Mouse (Mus musculus) kidney, postnatal 14 days (tissue): ENCODE results near the gene Cspg4.
A peak's percentile ranks its signal among the peaks of the same experiment; 100 is the strongest.

Experiments
- DNase-seq: peaks from one replicate; pipeline ENCODE4 v3.0.0; 2022; ENCODE audit warnings: mixed read lengths

Cspg4 gene

DNA sequence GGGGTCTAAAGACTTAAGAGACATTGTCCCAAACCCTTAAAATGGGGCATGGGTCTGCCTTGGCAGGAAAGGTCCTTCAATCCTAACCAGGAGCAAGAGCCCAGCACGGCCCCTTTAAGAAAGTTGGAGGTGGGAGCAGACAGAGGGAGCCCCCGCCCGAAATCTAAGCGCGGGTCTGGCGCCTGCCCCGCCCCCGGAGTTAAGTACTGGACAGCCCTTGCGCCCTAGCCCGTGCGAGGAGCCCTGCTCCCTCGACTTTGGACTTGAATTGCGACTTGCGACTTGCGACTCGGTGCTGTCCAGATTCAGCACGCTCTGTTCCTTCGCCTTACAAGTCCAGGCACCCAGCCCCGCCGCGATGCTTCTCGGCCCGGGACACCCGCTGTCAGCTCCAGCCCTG, at the start of gene Cspg4:
TSS of gene Cspg4 (plus strand) at position 202 of the 400 bp plus-strand sequence.
- peak; percentile 91 for DNase-seq

DNA sequence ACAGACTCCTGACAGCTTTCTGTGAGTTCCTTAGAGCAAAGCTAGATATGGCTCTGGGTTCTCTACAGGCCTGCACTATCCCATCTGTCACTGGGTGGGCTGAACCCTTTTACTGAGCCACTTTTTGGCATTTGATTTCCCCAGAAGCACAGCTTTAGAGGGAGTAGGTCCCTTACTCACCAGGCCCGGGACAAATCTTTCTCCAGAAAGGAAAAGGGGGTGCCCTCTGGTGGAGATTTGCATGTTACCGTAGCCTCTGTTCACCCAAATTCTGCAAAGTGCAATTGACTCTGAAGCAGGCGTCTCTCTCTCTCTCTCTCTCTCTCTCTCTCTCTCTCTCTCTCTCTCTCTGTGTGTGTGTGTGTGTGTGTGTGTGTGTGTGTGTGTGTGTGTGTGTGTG, 39.9 kb upstream of the Cspg4 start:
- DNase-seq, result peak; percentile 35

DNA sequence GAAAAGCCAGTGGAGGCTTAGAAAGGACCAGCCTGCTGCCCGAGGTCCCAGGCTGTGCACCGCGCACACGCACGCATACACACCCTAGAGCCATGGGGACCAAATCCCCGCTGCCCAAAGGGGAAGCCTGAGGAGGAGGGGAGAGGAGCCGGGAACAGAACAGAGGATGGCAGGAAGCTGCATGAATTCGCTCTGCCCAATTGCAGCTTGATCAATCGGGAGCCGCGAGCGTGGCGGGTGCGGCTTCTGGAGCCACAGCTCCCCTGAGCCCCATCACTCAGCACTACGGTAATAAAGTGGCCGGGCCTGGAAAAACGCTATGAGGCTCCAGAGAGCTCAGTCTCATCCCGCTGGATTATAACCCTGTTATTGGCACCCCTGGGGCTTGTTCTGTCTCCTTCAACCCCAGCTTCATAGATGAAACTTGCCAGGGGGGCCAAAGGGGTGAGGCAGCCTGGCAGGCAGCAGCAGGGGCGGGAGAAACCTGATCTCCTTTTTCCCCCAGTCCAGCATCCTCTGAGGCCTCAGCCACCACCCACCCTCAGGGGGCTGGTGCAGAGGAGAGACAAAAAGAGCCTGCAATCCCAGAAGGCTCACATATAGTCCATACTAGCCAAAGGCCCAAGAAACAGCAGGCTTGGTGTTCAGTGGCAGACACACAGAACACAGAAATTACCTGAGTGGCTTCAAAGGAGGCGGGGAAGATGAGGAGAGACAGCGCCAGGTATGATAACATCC, 39.2 kb upstream of the Cspg4 start:
- no peak for DNase-seq

DNA sequence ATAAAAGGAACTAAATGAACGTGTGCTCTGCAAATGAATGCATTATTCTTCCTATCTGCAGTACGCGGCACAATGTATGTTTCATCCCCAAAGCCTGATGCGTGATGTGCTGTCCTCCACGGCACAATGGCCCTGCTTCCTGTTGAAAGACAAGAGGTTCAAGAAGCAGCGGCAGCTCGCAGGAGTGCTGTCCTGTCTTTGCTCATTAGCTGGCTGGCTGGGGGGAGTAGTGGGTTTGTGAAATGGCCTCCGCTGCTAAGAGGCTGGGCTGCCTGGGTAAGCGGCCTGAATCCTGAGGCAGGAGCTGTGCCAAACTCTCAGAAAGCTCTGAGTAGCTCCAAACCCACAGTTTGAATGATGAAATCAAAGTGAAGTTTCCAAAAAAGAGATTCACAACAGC, 36.7 kb upstream of the Cspg4 start:
- no peak for DNase-seq

DNA sequence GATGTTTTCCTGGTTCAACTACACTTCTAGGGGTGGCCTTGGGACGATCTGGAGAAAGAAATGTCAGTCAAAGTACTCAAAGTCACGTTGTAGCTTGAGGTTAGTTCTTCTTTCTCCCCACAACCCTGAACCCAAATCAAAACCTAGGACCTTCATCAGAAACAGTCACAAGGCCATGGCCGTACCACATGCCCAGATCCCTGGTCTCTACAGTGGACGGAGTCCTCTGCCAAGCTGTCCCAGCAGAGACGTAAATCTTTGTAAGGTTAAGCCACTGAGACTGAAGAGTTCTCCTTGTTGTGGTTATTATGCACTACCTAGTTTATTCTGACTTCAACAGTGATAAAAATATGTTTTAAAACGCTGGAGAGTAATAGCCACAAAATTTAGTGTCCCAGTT, 36.0 kb upstream of the Cspg4 start:
- no peak for DNase-seq

DNA sequence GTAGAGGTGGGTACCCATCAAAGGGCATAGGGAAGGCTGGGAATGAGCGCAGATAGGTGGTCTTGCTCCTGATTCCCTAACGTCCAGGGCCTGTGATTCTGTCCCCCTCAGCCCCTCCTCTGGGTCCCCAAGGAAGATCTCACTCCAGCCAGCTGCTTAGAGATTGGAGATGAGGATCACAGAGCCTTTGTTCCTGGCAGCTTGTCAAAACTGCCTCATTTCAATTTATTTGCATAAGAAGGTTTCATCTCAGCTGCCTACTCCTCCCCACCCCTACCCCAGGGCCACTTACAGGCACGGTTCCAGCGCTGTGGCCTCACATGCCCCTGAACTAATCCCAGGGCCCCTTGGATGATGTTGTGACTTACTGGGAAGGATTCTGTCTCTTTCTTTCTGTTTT, 34.7 kb upstream of the Cspg4 start:
- DNase-seq, result peak; percentile 54

DNA sequence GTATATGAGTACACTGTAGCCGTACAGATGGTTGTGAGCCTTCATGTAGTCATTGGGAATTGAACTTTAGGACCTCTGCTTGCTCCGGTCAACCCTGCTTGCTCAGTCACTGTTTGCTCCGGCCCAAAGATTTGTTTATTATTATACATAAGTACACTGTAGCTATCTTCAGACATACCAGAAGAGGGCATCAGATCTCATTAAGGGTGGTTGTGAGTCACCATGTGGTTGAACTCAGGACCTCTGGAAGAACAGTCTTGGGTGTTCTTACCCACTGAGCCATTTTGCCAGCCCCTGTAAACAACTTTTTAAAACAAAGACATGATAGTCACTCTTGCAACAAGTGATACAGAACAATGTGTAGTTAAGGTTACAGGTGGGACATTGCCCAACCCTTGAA, 32.9 kb upstream of the Cspg4 start:
- no peak for DNase-seq

DNA sequence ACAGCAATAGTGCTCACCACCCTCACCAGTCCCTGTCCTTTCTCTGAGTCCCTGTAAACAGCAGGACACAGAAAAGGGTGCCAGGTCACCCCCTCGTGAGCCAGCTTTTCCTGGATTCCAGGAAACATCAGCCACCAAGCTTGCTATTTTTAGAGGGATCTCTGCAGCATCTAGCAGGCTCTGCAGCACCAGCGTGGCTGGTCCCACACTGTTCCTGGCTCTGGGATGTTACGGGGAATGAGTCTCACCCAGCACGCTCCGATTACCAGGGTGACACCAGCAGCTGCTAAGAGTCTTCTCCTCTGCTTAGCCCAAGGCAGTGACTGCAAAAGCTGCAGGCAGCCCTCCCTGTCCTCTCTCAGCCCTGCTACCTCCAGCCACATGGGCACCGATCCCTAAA, 31.9 kb upstream of the Cspg4 start:
- no peak for DNase-seq

DNA sequence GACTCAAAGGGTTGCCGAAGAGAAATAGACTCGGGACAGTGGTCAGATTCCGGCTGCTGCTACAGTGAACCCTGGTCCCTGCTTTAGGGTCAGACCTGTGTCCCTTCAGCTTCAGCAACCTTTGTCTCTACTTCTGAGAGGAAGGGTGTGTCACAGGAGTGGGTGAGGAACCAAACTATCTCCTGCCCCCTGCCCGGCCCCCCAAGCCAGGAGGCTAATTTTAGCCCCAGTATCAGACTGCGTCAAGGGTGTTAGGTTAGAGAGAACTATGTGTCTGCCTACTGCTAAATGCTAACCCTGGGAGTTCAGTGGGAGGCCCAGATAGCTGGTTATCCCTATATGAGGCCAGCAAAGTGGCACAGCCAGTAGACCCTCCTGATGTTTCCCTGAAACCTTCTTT, 29.7 kb upstream of the Cspg4 start:
- no peak for DNase-seq

DNA sequence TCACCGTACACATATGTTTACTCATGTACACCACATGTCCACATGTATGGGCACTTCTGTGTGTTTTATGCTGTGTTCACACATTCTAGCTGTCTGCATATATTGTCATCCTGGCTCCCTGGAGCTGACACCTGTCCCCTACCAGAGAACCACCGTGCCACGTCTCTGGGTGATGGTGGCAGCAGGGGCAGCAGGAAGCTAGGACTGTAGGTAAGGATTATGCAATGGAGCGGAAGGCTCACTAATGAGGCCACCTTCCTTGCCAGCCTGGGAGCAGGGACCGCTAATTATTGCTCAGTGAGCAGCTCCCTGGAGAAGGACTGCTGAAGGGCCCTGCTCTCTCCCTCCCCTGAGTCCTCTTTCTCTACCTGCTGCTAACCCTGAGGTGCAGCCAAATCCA, 24.1 kb upstream of the Cspg4 start:
- no peak for DNase-seq

DNA sequence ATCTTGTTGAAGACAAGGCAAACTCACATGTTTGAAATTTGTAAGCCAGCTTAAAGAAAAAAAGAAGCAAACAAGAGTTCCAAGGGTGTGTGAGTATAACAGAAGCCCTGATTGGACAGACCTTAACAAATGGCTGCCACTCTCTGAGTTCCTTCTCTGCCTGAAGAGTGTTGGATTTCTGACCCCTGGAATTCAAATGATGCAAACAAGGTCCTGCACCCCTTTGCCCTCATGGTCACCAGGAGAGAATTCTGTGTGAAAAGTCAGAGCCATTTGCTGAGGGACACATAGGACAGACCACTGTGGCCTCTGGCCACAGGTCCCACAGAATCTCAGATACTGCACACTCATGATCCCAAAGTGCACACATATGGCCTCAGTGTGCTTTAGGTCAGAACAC, 23.0 kb upstream of the Cspg4 start:
- DNase-seq, result no peak

DNA sequence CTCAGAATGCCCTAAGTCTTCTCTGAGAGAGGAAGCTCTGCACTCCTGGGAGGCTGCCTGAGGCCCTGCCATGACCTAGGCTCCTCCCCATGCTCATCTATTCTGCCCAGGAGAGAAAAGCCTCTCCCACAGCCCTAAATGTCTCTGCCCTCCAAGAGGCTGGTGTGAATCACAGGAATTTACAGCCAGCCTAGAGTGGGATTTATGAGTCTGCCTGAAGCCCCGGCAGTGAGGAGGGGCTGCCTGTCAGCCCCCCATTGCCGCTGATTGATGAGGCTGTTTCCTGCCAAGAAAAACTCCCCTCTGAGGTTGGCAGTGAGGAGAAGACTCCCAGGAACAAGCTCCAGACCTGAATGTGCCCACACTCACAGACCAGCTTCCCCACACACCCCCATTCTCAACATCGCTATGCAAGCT, 22.5 kb upstream of the Cspg4 start:
- DNase-seq, result no peak

DNA sequence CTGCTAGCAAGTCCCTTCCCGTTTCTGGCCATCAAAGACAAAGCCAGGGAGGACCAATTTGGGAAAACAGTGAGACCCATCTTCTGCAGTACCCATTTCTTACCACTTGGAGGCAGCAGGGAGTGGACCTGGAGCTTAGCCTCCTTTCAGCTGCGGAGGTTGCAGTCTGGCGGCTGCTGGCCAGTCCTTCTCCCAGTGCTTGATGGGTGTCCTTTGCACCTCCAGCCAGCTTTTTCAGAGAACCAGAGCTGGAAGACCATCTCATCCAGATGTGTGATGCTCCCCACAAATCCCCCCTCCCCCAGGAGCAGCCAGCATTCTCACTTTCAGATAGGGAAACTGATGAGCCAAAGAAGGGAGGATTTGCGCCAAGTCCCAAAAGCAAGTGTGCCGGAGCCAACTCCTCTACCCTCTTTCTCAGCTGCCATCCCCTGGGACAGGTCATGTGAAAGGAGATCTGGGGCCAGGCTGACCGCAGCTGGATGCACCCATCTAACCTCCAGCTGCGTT, 21.1 kb upstream of the Cspg4 start:
- peak; percentile 81 for DNase-seq

DNA sequence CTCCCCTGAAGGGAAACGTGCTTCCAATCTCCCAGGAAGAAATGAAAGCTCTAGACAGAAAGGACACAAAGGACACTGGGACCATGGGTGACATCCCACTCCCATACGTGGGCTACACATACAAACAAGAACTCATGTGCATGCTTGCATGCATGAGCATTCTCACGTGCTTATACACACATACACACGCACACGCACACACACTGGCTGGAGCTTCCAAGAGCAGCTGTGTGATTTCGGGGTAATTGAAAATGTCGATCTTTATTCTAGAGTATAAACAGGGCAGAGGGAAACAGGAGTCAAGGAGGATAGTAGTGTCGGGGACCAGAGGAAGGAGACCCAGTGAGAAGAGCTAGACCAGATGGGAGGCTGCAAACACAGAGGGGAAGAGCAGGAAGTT, 20.2 kb upstream of the Cspg4 start:
- no peak for DNase-seq

DNA sequence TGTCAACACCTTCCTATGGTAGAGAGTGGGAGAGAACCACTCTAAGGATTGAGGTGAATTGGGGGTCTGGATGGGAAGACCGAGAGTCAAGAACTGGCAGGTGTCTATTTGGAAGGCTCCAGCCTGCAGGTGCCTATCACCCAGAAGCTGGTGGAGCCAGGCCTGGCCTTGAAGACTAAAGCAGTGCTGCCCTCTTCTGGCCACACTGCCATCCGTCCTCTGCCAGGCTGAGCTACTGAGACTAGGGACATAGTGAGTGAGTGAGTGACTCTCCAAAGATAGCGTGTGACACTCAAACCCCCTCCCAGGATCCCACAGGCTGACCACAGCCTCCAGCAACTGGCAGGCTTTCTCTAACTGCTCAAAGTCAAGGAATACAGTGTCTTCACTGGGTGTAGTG, 17.3 kb upstream of the Cspg4 start:
- peak; percentile 81 for DNase-seq

DNA sequence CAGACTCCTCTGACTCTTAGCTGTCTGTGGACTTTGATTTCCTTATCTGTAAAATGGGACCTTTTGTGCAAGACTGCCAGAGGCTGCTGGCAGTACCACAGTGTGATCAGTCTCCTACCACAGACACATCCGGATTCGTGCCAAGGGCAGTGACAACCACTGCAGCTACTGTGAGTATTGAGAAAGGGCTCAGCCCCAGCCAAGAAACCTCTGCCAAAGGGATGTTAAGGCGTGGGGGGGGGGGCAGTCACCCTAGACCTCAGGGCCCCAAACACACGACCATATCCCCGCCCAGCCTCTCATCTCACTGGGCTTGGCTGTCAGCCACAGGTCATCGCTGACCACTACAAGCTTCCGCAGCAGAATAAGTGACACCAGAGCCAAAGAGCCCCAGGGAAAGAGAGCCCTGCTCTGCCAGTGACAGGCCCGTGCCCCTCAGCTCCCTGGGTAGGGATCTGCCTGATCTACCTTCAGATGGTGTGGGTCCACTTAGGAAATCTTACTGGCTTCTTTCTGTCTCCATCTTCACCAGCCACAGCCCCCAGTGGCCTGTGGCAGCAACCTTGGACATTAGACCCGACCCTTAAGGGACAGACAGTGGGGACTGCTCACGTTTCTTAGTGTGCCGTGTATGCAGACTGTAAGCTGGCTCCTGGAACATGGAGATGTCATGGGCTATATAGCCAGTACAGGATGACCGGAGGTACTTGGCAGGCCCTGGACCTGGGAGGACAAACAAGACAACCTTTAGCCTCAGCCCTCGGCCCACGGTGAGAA, 14.5 kb upstream of the Cspg4 start:
- DNase-seq, result peak; percentile 40

DNA sequence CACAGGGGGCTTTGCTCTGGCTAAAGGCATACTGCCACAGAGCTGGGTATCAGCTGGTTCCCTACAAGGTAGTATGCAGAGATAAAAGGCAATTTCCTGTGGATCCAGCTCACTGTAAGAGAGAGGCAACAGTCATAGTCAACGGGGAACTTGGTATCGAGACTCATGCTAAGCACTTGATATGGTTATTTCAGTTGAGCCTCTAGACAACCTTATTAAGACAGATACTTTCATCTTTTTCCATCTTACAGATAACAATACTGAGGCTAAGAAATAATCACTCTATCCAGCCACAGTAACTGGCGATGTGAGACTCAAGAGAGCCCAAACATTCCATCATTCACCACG, 14.0 kb upstream of the Cspg4 start:
- no peak for DNase-seq

DNA sequence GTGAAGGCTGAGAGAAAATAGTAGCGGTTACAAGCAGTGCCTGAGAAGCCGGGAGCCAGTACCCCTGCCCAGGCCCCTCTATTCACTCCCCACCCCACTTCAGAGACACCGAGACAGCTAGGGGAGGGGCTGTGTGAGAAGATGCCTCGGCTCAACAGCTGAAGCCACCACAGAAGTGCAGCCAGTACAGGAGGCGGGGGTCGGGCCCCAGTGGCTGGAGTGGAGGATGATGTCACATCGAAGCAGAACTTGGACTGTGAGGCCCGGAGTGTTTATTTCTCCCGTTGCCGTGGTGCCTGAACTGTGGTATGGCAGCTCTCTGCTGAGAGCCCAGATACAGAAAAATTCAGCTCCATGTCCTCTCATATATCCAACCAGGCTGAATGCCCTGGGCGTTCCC, 13.1 kb upstream of the Cspg4 start:
- DNase-seq, result no peak

DNA sequence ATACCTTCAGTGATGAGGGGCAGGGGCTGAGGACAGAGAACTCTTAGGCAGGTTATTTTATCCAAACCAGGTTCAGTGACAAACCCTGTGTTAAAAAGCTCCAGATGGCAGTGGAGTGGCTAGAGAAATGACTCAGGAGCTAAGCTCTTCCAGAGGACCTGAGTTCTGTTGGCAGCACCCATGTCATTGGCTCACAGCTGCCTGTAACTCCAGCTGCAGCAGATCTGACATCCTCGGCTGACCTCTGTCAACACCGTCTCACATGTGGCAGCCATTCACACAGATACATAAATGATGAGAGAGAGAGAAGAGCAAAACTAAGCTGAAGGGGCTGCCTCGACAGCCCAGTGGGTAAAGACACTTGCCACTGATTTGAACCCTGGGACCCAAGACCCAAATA, 7.4 kb upstream of the Cspg4 start:
- DNase-seq, result no peak

DNA sequence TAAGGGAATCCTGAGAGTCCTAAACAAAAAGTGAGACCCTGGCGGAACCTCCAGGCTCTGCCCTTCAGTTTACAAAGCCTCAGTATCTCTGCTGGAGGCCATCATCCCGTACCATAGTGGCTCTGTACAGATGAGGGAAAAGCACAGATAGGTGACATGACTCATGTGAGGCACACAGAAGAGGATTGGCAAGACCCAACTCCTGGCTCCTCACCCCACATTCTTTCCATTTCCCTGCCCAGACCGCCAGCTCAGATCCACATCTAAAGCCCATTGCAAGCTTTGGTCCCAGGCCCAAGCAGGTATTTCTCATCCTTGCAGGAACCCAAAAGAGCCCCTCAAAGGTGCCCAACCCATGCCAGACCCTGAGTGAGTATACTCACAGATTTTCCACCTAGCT, 4.8 kb upstream of the Cspg4 start:
- no peak for DNase-seq

DNA sequence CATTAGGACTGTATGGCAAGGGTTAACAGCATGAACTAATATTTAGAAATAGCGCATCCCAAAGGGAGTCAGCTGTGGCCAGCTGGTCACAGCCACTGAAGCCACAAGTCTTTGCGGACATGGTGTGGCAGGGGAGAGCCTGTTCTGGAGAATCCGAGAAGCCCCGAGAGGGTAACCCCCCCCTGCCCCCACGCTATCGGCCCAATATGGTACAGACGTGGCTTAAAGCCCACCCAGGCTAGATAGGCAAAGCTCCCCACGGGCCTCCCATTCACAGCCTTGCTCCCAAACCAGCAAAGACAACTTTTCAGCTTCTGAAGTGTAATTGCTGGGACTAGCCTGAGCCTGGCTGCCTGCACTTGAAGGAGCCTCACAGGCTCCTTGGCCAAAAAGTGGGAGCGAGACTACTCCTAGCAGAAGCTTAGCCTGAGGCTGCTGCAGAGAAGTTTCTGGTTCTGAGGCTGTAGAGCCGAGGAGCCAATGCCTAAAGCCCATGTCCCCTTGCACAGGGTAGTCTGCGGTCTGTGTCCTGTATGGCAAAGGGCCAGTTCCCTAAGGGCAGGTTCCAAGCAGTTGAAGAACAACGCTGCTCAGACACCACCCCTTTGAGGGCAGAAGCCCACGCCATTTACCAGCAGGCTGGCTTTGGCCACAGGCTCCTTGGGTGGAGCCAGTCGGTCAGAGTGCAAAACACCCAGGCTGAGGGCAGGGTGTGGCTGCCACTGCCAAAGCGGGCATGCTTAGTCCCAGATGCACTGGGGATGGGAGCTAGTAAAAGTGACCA, 4.2 kb upstream of the Cspg4 start:
- DNase-seq, result peak; percentile 57

DNA sequence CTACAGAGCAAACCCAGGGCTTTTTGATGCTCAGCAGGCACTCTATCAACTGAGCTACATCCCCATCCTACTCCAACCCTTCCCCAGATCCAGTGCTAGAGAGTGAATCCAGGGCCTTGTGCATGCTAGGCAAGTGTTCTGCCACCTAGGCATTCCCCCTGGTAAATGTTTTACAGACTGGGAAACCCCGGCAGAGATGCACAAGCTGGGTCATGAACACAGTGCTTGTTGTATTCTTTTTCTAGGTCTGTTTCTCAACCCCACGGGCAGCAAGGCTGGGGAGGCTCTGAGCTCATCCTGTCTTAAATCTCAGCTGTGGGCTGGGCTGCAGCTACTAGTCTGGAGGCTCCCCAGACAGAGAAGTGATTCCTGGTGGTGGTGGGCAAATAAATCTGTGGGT, 2.0 kb upstream of the Cspg4 start:
- DNase-seq, result peak; percentile 47

DNA sequence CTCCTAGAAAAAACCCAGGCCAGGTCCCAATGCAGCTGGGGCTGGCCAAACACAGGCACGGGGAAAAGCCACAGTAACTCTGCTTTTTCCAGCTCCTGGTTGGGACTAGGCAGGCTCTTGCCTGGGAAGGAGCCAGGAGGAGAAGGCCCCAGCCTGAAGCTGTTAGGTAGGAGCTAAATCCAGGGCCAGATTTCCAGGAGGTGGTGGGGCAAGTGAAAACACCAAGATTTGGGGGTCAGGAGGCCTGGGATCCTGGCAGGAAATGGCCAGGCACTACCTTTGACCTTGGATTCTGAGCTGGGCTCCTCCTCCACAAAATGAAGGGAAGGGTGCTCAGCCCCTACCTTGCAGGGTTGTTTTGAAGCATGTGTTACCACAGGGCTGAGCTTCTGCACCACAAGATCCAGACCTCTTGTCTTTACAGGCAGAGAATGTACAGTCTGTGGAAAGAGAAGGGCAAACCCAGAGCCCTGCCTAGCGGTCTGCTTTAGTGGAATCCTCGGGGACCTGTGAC, 560 bp upstream of the Cspg4 start, which contains the start of gene Odf3l1:
TSS of gene Odf3l1 (minus strand) at position 464 of the 514 bp plus-strand sequence.
- DNase-seq, result peak; percentile 56
